Mouse (Mus musculus) heart, postnatal 0 days (tissue): ENCODE measurements around the gene Fam186a. TPM values are rescaled to one million over a fixed set of nuclear protein-coding genes. Genes with fewer than 3 reads are reported as not detected.

ENCODE experiments used
- ATAC-seq: fragments of 200-750 bp; cut with Nextera tagmentation; 2 replicates; pipeline ENCODE4 v1.8.0; 2017; ENCODE audit warnings: low read depth, moderate number of reproducible peaks, moderate library complexity; ENCODE audit not compliant: insufficient read depth
- DNase-seq: peaks from one replicate; pipeline ENCODE4 v3.0.0-alpha.2; 2016; ENCODE audit warnings: low spot score
- H3K27ac ChIP-seq: fragments of 300-500 bp; sonication (generic); 2 replicates; pipeline ENCODE4 v1.5.1; 2014; ENCODE audit warnings: low read depth, mild to moderate bottlenecking
- H3K27me3 ChIP-seq: fragments of 300-500 bp; sonication (generic); 2 replicates; pipeline ENCODE4 v1.6.1; 2014; ENCODE audit warnings: low read length, mixed read lengths; ENCODE audit not compliant: control insufficient read depth, insufficient read depth
- H3K36me3 ChIP-seq: fragments of 300-500 bp; sonication (generic); replicated peaks from 2 replicates; pipeline ENCODE4 v1.6.1; 2014; ENCODE audit warnings: low read length, mixed read lengths; ENCODE audit not compliant: control insufficient read depth, insufficient read depth
- H3K4me1 ChIP-seq: fragments of 300-500 bp; sonication (generic); 2 replicates; pipeline ENCODE4 v1.6.1; 2014; ENCODE audit warnings: antibody characterized with exemption; ENCODE audit not compliant: control insufficient read depth, insufficient read depth
- H3K4me2 ChIP-seq: fragments of 300-500 bp; sonication (generic); 2 replicates; pipeline ENCODE4 v1.6.1; 2014; ENCODE audit warnings: low read depth, mild to moderate bottlenecking, low read length, moderate library complexity
- H3K4me3 ChIP-seq: fragments of 300-500 bp; sonication (generic); 2 replicates; pipeline ENCODE4 v1.5.1; 2014; ENCODE audit warnings: low read depth, low read length
- H3K9ac ChIP-seq: fragments of 300-500 bp; sonication (generic); replicated peaks from 2 replicates; pipeline ENCODE4 v1.6.1; 2014; ENCODE audit warnings: low read depth, low read length, mixed read lengths
- H3K9me3 ChIP-seq: fragments of 300-500 bp; sonication (generic); replicated peaks from 2 replicates; pipeline ENCODE4 v1.6.1; 2016; ENCODE audit warnings: low read length; ENCODE audit not compliant: control insufficient read depth
- CTCF ChIP-seq: IDR thresholded peaks from 2 replicates; pipeline ENCODE4 v1.5.1; 2016; ENCODE audit warnings: antibody characterized with exemption, control low read depth, low read depth
- EP300 ChIP-seq: IDR thresholded peaks from 2 replicates; pipeline ENCODE4 v1.6.1; 2016; ENCODE audit warnings: antibody characterized with exemption, low read depth
- WGBS: fragments of 180-500 bp; shearing (Covaris S2); extraction: QIAGEN DNeasy Blood & Tissue Kit; methylation state at CpG from one replicate; pipeline ENCODE4 v1.1.7; 2014; 5-methylcytosine and 5-hydroxymethylcytosine counted together
- polyA plus RNA-seq: library from polyadenylated mRNA; unstranded; fragments of >200 nt; fragmentation: Nextera tagmentation; extraction: Ambion mirVana; gene quantifications from 2 replicates; pipeline ENCODE4 v1.2.1, GENCODE M21; 2015
- total RNA-seq: library from RNA; depleted of rRNA; stranded (reverse); fragments of >200 nt; gene quantifications from 2 replicates; pipeline ENCODE4 v1.2.3, GENCODE M21; 2014; ENCODE audit warnings: low replicate concordance; rRNA removed

The Fam186a gene
- total RNA-seq (not detected in 2 replicates), polyA plus RNA-seq (0.01 and 0.05 TPM in 2 replicates)

DNA sequence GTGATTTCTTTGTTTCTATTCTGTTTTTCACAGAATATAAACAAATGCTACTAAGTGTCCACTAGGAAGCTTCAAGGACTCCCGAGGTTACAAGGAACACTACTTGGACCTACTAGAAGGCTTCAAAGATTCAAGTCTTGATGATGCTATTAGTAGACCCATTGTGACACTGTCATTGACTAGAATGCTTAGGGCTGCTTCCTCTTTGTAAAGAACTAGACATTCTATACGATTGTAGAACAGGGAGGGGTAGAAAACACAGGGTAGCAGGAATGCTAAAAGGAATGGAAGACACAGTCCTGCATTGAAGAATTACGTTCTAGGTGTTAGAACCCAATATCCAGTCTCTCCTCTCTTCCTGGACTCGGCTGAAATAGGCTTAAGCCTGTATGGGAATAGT is at the start of gene Fam186a:
TSS of gene Fam186a (minus strand) at position 101 of the 400 bp plus-strand sequence.
- no peaks in the 10 kb centered on the region for H3K4me1 ChIP-seq
- no peak within 1 kb of the TSS for H3K4me2 ChIP-seq
- no peaks in the 10 kb centered on the region for H3K36me3 ChIP-seq
- H3K4me3 ChIP-seq: no peak within 1 kb of the TSS
- DNase-seq (no peak), ATAC-seq (no peak)
- TF ChIP-seq EP300 (no peak), CTCF (no peak)
- H3K27ac ChIP-seq: no peak within 1 kb of the TSS
- H3K27me3 ChIP-seq: no peaks in the 10 kb centered on the region
- WGBS: 64% methylated on average over 4 of the region's 4 CpGs
- H3K9me3 ChIP-seq: no peaks in the 10 kb centered on the region
- no peak within 1 kb of the TSS for H3K9ac ChIP-seq

DNA sequence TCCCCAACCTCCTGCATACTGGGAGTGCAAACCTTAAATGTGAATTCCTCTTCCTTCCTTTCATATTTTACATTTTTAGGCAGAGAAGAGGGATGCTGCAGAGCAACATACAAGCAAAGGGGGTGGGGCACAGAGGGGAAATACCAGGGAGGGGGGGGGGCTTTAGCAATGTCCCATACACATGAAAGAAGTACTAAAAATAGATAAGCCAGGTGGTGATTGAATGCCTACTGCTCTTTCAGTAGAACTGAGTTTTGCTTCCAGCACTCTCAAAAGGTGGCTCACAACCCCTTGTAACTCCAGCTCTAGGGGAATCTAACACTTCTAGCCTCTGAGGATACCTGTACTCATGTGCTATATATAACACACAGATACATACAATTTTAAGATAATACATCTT is 39.3 kb upstream of the Fam186a start:
- Histone ChIP-seq H3K36me3 (peaks cover 86% of the 10 kb centered on the region), H3K4me2 (no peak overlapping the region), H3K27ac (no peak overlapping the region), H3K4me1 (no peaks in the 10 kb centered on the region), H3K9me3 (no peaks in the 10 kb centered on the region), H3K4me3 (no peak overlapping the region), H3K27me3 (no peaks in the 10 kb centered on the region), H3K9ac (no peak overlapping the region)
- no peak for DNase-seq
- no peak for ATAC-seq
- no peak for TF ChIP-seq EP300
- TF ChIP-seq CTCF: no peak

DNA sequence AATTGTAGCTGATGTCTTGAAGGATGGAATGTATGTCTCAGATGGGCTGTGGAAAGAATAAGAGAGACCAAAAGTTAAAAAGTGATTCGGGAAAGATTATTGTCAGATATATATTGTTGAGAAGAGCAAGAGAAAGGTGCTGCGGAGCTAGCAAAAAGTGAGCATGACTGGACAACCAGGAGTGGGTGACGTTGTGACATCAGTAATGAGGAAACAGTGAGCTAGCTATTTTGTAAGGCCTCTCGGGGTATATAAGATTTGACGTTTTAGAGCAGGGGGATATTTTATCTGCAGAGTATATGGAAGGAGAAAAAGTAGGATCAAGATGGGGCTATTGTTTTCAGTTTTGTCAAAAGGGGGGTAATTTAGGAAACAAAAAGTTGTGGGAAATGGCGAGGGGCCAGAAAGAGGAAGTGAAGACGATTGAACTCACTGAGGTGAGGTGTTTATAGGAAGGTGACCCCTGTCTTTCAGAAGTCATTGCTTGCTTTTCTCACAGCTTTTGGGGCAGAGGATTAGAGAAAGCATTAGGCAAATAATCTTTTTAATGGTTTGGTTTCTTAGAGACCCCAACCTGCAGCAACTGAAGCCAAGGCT is 37.9 kb upstream of the Fam186a start:
- ATAC-seq (no peak), DNase-seq (no peak)
- no peaks in the 10 kb centered on the region for H3K4me1 ChIP-seq
- no peak overlapping the region for H3K4me3 ChIP-seq
- no peak overlapping the region for H3K4me2 ChIP-seq
- no peak overlapping the region for H3K9ac ChIP-seq
- H3K27ac ChIP-seq: no peak overlapping the region
- no peak for TF ChIP-seq CTCF
- no peak for TF ChIP-seq EP300
- 81% methylated on average over 7 of the region's 7 CpGs for WGBS
- peaks cover 80% of the 10 kb centered on the region for H3K36me3 ChIP-seq
- no peaks in the 10 kb centered on the region for H3K9me3 ChIP-seq
- no peaks in the 10 kb centered on the region for H3K27me3 ChIP-seq

DNA sequence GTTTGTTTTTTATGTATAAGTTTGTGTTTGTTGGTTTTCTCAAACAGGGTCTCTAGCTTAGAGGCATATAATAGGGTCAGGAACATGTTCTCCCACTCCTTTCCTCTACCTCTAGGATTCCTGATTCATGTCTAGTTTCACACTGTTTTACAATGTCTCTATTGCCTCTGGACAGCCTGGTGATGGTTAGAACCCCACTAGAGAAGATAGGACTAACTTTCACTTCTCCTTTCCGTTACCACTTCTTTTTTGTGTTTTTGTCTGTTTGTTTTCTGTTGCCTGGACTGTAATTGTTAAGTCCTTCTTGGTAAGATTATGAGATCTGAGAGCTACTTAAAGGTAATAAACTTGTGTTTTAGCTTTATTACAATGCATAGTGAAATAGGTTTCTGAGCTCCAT is 32.5 kb upstream of the Fam186a start:
- Histone ChIP-seq H3K27ac (no peak overlapping the region), H3K4me3 (no peak overlapping the region), H3K36me3 (peaks cover 74% of the 10 kb centered on the region), H3K4me1 (no peaks in the 10 kb centered on the region), H3K4me2 (no peak overlapping the region), H3K27me3 (no peaks in the 10 kb centered on the region), H3K9ac (no peak overlapping the region), H3K9me3 (no peaks in the 10 kb centered on the region)
- ATAC-seq: no peak
- 92% methylated on average over 1 of the region's 1 CpGs for WGBS
- no peak for DNase-seq
- no peak for TF ChIP-seq CTCF
- no peak for TF ChIP-seq EP300

DNA sequence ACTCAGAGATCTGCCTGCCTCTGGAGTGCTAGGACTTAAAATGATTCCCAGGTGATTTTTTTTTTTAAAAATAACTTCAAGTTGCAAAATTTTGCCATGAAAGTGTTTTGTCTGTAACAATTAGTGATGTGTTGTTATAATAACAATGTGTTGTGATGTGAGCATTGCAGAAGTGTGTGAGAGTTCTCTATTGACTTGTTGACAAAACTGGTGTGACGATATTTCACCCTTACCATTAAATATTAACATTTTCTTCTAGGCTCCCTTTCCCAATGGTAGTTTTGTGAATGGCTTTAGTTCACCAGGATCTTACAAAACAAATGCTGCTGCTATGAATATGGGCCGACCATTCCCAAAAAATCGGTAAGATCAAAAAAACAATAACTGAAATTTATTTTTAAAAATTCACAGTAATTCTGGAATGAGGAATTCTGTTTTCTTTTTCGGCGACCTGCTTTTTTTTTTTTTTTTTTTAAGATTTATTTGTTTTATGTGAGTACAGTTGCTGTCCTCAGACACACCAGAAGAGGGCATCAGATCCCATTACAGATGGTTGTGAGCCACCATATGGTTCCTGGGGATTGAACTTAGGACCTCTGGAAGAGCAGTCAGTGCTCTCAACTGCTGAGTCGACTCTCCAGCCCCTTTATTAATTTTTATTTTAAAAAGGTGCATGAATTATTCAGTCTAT is 30.4 kb upstream of the Fam186a start:
- ATAC-seq (no peak), DNase-seq (no peak)
- Histone ChIP-seq H3K27me3 (no peaks in the 10 kb centered on the region), H3K4me1 (no peaks in the 10 kb centered on the region), H3K27ac (no peak overlapping the region), H3K36me3 (peaks cover 71% of the 10 kb centered on the region), H3K9ac (no peak overlapping the region), H3K4me2 (no peak overlapping the region), H3K4me3 (no peak overlapping the region), H3K9me3 (no peaks in the 10 kb centered on the region)
- no peak for TF ChIP-seq CTCF
- no peak for TF ChIP-seq EP300
- 94% methylated on average over 6 of the region's 6 CpGs for WGBS
